Mouse (Mus musculus) forebrain, postnatal 0 days (tissue): ENCODE measurements around the gene Ankrd44. TPM values are rescaled to one million over a fixed set of nuclear protein-coding genes. Genes with fewer than 3 reads are reported as not detected.

Source experiments
- ATAC-seq: fragments of 200-750 bp; cut with Nextera tagmentation; 2 replicates; pipeline ENCODE4 v1.8.0; 2017; ENCODE audit warnings: mild to moderate bottlenecking, moderate library complexity
- DNase-seq: peaks from one replicate; pipeline ENCODE4 v3.0.0-alpha.2; 2015
- H3K27ac ChIP-seq: fragments of 300-500 bp; sonication (generic); 2 replicates; pipeline ENCODE4 v1.5.1; 2014; ENCODE audit warnings: low read depth, mild to moderate bottlenecking, antibody characterized with exemption, low read length, moderate library complexity, mixed read lengths
- H3K27me3 ChIP-seq: fragments of 300-500 bp; sonication (generic); 2 replicates; pipeline ENCODE4 v1.6.1; 2014; ENCODE audit warnings: mild to moderate bottlenecking, low read length, mixed read lengths; ENCODE audit not compliant: insufficient read depth
- H3K36me3 ChIP-seq: fragments of 300-500 bp; sonication (generic); 2 replicates; pipeline ENCODE4 v1.6.1; 2014; ENCODE audit warnings: mild to moderate bottlenecking, moderate library complexity; ENCODE audit not compliant: insufficient read depth
- H3K4me1 ChIP-seq: fragments of 300-500 bp; sonication (generic); 2 replicates; pipeline ENCODE4 v1.6.1; 2014; ENCODE audit warnings: antibody characterized with exemption; ENCODE audit not compliant: insufficient read depth
- H3K4me2 ChIP-seq: fragments of 300-500 bp; sonication (generic); 2 replicates; pipeline ENCODE4 v1.6.1; 2014; ENCODE audit warnings: low read depth, mild to moderate bottlenecking, moderate library complexity
- H3K4me3 ChIP-seq: fragments of 300-500 bp; sonication (generic); 2 replicates; pipeline ENCODE4 v1.5.1; 2014; ENCODE audit warnings: low read depth, low read length, mixed read lengths
- H3K9ac ChIP-seq: fragments of 300-500 bp; sonication (generic); 2 replicates; pipeline ENCODE4 v1.6.1; 2014; ENCODE audit warnings: mild to moderate bottlenecking
- H3K9me3 ChIP-seq: fragments of 300-500 bp; sonication (generic); 2 replicates; pipeline ENCODE4 v1.6.1; 2016; ENCODE audit warnings: low read length
- CTCF ChIP-seq: sonication (generic); IDR thresholded peaks from 2 replicates; pipeline ENCODE4 v1.5.1; 2016; ENCODE audit warnings: antibody characterized with exemption, control low read depth, low read depth
- WGBS: fragments of 180-500 bp; shearing (Covaris S2); extraction: QIAGEN DNeasy Blood & Tissue Kit; methylation state at CpG from one replicate; pipeline ENCODE4 v1.1.7; 2014; 5-methylcytosine and 5-hydroxymethylcytosine counted together
- microRNA-seq, 2 experiments: library from miRNA; unstranded; fragments of <30 nt; microRNA quantifications; one replicate each; pipeline ENCODE4; 2016
- polyA plus RNA-seq: library from polyadenylated mRNA; unstranded; fragments of >200 nt; fragmentation: Nextera tagmentation; extraction: Ambion mirVana; gene quantifications from 2 replicates; pipeline ENCODE4 v1.2.1, GENCODE M21; 2015
- total RNA-seq: library from RNA; depleted of rRNA; stranded (reverse); fragments of >200 nt; gene quantifications from 2 replicates; pipeline ENCODE4 v1.2.3, GENCODE M21; 2014; rRNA removed

The Ankrd44 gene
- total and polyA plus RNA-seq, 2 experiments from 2014 or later = 12.8 to 88.1 TPM

DNA sequence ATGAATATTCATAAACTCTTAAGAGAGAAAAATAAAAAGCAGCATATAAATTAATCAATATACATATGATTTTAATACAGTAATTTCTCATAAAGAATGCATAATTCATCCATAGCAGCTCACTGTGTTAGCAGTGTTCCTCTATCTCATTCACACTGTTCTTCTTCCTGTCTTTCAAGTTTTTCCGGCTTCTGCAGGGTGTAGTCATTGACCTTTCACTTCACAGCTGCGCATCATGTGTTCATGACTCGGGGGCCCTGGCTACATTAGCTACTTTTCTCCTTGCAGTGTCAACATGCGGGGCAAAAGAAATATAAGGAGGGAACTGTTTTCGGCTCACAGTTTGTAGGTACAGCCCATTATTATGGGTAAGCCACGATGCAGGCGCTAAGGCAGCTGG, 314.3 kb downstream of the Ankrd44 start:
- DNase-seq = no peak
- WGBS = 71% methylated on average over 7 of the region's 7 CpGs
- Histone ChIP-seq H3K27me3 (no peaks in the 10 kb centered on the region), H3K36me3 (no peaks in the 10 kb centered on the region), H3K4me2 (no peak overlapping the region), H3K9me3 (no peaks in the 10 kb centered on the region), H3K4me1 (no peaks in the 10 kb centered on the region), H3K27ac (no peak overlapping the region), H3K9ac (no peak overlapping the region), H3K4me3 (no peak overlapping the region)
- ATAC-seq = no peak
- TF ChIP-seq CTCF = no peak

GRCm38 (mm10) chr1:54606936-54607335, 319.3 kb downstream of the Ankrd44 start:
- DNase-seq (no peak), ATAC-seq (no peak)
- TF ChIP-seq CTCF = no peak
- WGBS = 77% methylated on average over 1 of the region's 1 CpGs
- H3K9ac ChIP-seq = no peak overlapping the region
- H3K27me3 ChIP-seq = no peaks in the 10 kb centered on the region
- H3K4me2 ChIP-seq = no peak overlapping the region
- no peaks in the 10 kb centered on the region for H3K4me1 ChIP-seq
- no peak overlapping the region for H3K4me3 ChIP-seq
- no peaks in the 10 kb centered on the region for H3K36me3 ChIP-seq
- H3K27ac ChIP-seq = no peak overlapping the region
- H3K9me3 ChIP-seq = no peaks in the 10 kb centered on the region

DNA sequence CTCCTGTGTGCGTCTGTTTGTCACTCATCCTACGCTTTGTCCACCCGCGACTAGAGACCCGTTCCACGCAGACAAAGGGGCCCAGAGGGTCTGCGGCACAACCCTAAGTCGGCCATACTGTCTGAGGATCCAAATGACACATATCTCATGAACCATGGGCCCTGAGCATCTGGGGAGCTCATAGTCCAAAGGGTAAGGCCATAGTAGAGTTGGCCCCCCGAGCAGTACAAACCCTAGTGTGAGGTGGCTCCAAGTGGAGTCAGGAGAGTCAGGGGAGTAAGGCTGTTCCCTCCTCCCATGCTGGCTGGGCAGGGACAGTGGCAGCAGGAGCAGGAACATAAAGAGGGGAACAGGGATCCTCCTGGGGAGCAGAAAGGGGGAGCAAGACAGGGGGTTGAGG, 324.5 kb downstream of the Ankrd44 start:
- no peaks in the 10 kb centered on the region for H3K27me3 ChIP-seq
- H3K36me3 ChIP-seq = no peaks in the 10 kb centered on the region
- H3K9ac ChIP-seq = no peak overlapping the region
- no peak for ATAC-seq
- H3K27ac ChIP-seq = no peak overlapping the region
- H3K9me3 ChIP-seq = no peaks in the 10 kb centered on the region
- no peak overlapping the region for H3K4me3 ChIP-seq
- H3K4me2 ChIP-seq = no peak overlapping the region
- TF ChIP-seq CTCF = no peak
- H3K4me1 ChIP-seq = 0 out of 2 replicates have a peak, but pooled peaks cover 8% of the 10 kb centered on the region
- 93% methylated on average over 9 of the region's 9 CpGs for WGBS
- DNase-seq = no peak

GRCm38 (mm10) chr1:54600275-54600674, 325.9 kb downstream of the Ankrd44 start:
- Histone ChIP-seq H3K9ac (no peak overlapping the region), H3K4me3 (no peak overlapping the region), H3K36me3 (no peaks in the 10 kb centered on the region), H3K4me1 (0 out of 2 replicates have a peak, but pooled peaks cover 8% of the 10 kb centered on the region), H3K27me3 (no peaks in the 10 kb centered on the region), H3K4me2 (no peak overlapping the region), H3K27ac (no peak overlapping the region), H3K9me3 (no peaks in the 10 kb centered on the region)
- DNase-seq = no peak
- TF ChIP-seq CTCF = no peak
- no peak for ATAC-seq
- WGBS = 88% methylated on average over 1 of the region's 1 CpGs

GRCm38 (mm10) chr1:54597594-54598217, 328.5 kb downstream of the Ankrd44 start:
- Histone ChIP-seq H3K4me2 (no peak overlapping the region), H3K4me3 (no peak overlapping the region), H3K9me3 (no peaks in the 10 kb centered on the region), H3K4me1 (0 out of 2 replicates have a peak, but pooled peaks cover 8% of the 10 kb centered on the region), H3K27me3 (no peaks in the 10 kb centered on the region), H3K36me3 (no peaks in the 10 kb centered on the region), H3K27ac (no peak overlapping the region), H3K9ac (no peak overlapping the region)
- ATAC-seq (peak; percentile 70), DNase-seq (peak; percentile 41)
- WGBS = 52% methylated on average over 4 of the region's 4 CpGs
- TF ChIP-seq CTCF = no peak

- H3K4me1 ChIP-seq = 0 out of 2 replicates have a peak, but pooled peaks cover 8% of the 10 kb centered on the region
- no peaks in the 10 kb centered on the region for H3K27me3 ChIP-seq
- H3K4me2 ChIP-seq = no peak overlapping the region
- no peaks in the 10 kb centered on the region for H3K9me3 ChIP-seq
- TF ChIP-seq CTCF = no peak
- H3K4me3 ChIP-seq = no peak overlapping the region
- H3K9ac ChIP-seq = no peak overlapping the region
- H3K27ac ChIP-seq = no peak overlapping the region
- DNase-seq (no peak), ATAC-seq (peak; percentile 59)
- 73% methylated on average over 2 of the region's 2 CpGs for WGBS
- H3K36me3 ChIP-seq = no peaks in the 10 kb centered on the region
Observed at GRCm38 (mm10) chr1:54596151-54596550, 330.0 kb downstream of the Ankrd44 start.

Small RNA genes lying within 50 kb of the gene (microRNA-seq; reads per million reads assigned to microRNA genes)
- 0 reads per million in 2 experiments for gene Gm24053

Other genes starting within 250 kb of the Ankrd44 start
- 242 and 311 TPM in 2 replicates for gene Sf3b1, start 101.1 kb upstream of the Ankrd44 start, total RNA-seq
- gene Sf3b1, start 101.1 kb upstream of the Ankrd44 start, polyA plus RNA-seq = 289 and 308 TPM in 2 replicates
- 26.1 and 28.9 TPM in 2 replicates for gene Coq10b, start 126.4 kb upstream of the Ankrd44 start, total RNA-seq
- gene Coq10b, start 126.4 kb upstream of the Ankrd44 start, polyA plus RNA-seq = 25.8 and 27.0 TPM in 2 replicates
- gene Hspe1, start 161.7 kb upstream of the Ankrd44 start, total RNA-seq = 124 and 182 TPM in 2 replicates
- gene Hspe1, start 161.7 kb upstream of the Ankrd44 start, polyA plus RNA-seq = 257 and 295 TPM in 2 replicates
- gene Hspd1, start 161.9 kb upstream of the Ankrd44 start, total RNA-seq = 149 and 162 TPM in 2 replicates
- 197 and 238 TPM in 2 replicates for gene Hspd1, start 161.9 kb upstream of the Ankrd44 start, polyA plus RNA-seq
- gene Mob4, start 204.8 kb upstream of the Ankrd44 start, total RNA-seq = 94.8 and 95.9 TPM in 2 replicates
- 141 and 155 TPM in 2 replicates for gene Mob4, start 204.8 kb upstream of the Ankrd44 start, polyA plus RNA-seq